Mouse (Mus musculus) CH12.LX (cell line): ENCODE results near the gene Pdcd4.

Source experiments
- NRF1 ChIP-seq: IDR thresholded peaks from 2 replicates; pipeline ENCODE4 v1.6.1; 2014; ENCODE audit warnings: low read depth, mild to moderate bottlenecking, inconsistent platforms, low read length, improper control_type of control experiment, moderate library complexity
- POLR2A ChIP-seq: IDR thresholded peaks from 2 replicates; pipeline ENCODE4 v1.6.1; 2011; ENCODE audit warnings: low read depth, mild to moderate bottlenecking, improper control_type of control experiment, low read length
- RAD21 ChIP-seq: IDR thresholded peaks from 2 replicates; pipeline ENCODE4 v1.6.1; 2011; ENCODE audit warnings: low read depth, mild to moderate bottlenecking, low read length, improper control_type of control experiment, moderate library complexity

GRCm38 (mm10) chr19:53859593-53859992, 32.4 kb upstream of the Pdcd4 start:
- TF ChIP-seq POLR2A (no peak), RAD21 (no peak), NRF1 (no peak)
